Mouse (Mus musculus) testis, adult 2 months (tissue): Measurements from ENCODE around the gene Aunip. TPM values are rescaled to one million over a fixed set of nuclear protein-coding genes. Genes with fewer than 3 reads are reported as not detected.

Experiments used
- H3K27ac ChIP-seq: fragments of 200-500 bp; 2 replicates; pipeline ENCODE4 v1.5.1; 2012; ENCODE audit warnings: low read depth, low read length; ENCODE audit not compliant: control insufficient read depth, insufficient read depth
- H3K27me3 ChIP-seq: fragments of 200-500 bp; 2 replicates; pipeline ENCODE4 v1.6.1; 2012; ENCODE audit warnings: mild to moderate bottlenecking, low read length, moderate library complexity; ENCODE audit not compliant: control insufficient read depth, insufficient read depth
- H3K36me3 ChIP-seq: fragments of 200-500 bp; 2 replicates; pipeline ENCODE4 v1.6.1; 2012; ENCODE audit warnings: mild to moderate bottlenecking, low read length; ENCODE audit not compliant: control insufficient read depth, insufficient read depth
- H3K4me1 ChIP-seq: fragments of 200-500 bp; 2 replicates; pipeline ENCODE4 v1.6.1; 2012; ENCODE audit warnings: low read length; ENCODE audit not compliant: control insufficient read depth, insufficient read depth
- H3K4me3 ChIP-seq: fragments of 200-500 bp; 2 replicates; pipeline ENCODE4 v1.5.1; 2012; ENCODE audit warnings: low read depth, mild to moderate bottlenecking, low read length, moderate library complexity, mixed read lengths; ENCODE audit not compliant: control insufficient read depth
- CTCF ChIP-seq: fragments of 200-500 bp; IDR thresholded peaks from 2 replicates; pipeline ENCODE4 v1.5.1; 2012; ENCODE audit warnings: low read depth, mild to moderate bottlenecking, inconsistent platforms, low read length, moderate library complexity; ENCODE audit not compliant: control insufficient read depth, insufficient read depth, insufficient replicate concordance
- POLR2A ChIP-seq: fragments of 200-500 bp; IDR thresholded peaks from 2 replicates; pipeline ENCODE4 v1.6.1; 2012; ENCODE audit warnings: low read depth, mild to moderate bottlenecking, inconsistent platforms, low read length, moderate library complexity; ENCODE audit not compliant: control insufficient read depth
- polyA plus RNA-seq: library from polyadenylated mRNA; depleted of rRNA; stranded (reverse); fragments of >200 nt; gene quantifications from 2 replicates; pipeline ENCODE4 v1.2.3, GENCODE M21; 2012; rRNA removed

The Aunip gene
- polyA plus RNA-seq: 3.7 and 3.8 TPM in 2 replicates

DNA sequence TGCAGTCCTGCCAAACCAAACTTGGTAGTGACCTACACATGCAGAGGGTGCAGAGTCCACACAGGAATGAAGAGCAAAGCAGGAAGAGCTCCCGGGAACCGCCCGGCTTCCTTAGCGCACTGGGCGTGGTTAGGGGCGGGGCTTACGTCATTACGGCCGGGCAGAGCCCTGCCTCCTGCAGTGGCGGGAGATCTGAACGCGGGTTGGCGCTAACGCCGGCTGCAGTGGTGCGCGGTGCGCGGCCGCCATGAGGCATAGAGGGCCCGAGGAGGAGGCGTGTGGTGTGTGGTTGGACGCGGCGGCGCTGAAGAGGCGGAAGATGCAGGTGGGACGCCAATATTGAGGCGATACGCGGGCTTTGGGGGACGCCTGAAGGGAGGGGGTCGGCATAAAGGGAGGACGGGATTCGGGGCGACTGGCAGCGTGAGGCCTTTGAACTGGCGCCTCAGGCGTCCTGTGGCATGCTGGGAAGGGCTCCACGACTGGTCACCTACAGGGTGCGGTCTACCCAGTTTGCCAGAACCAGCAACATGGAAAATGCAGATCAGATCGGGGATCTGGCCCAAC lies at the start of gene Aunip:
TSS of gene Aunip (plus strand) at position 155 of the 567 bp plus-strand sequence.
- H3K4me1 ChIP-seq: peaks cover 10% of the 10 kb centered on the region
- H3K27ac ChIP-seq: peak within 1 kb of the TSS; percentile 85
- H3K36me3 ChIP-seq: no peaks in the 10 kb centered on the region
- TF ChIP-seq POLR2A (peak; percentile 76), CTCF (no peak)
- H3K27me3 ChIP-seq: no peaks in the 10 kb centered on the region
- peak within 1 kb of the TSS; percentile 99 for H3K4me3 ChIP-seq

DNA sequence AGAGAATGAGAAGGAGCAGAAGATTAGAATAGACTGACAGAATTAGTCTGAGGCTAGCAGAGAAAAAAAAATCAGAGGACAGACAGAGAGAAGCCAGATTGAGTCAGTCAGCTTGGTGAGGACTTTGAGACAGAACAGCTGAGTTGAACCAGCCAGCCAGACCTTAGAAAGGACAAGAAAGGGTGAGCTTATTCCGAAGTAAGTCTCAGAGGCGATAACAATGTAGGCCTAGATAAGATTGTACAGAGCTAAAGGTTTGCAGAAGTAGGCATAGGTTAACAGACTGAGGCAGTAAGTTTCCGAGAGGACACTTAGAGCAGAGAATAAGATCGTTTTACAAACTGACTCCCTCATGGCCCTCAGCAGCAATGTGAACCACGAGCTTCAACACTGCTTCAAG lies 49.5 kb upstream of the Aunip start:
- TF ChIP-seq CTCF: no peak
- TF ChIP-seq POLR2A: no peak
- H3K27ac ChIP-seq: no peak overlapping the region
- H3K4me1 ChIP-seq: no peaks in the 10 kb centered on the region
- H3K4me3 ChIP-seq: no peak overlapping the region
- H3K27me3 ChIP-seq: no peaks in the 10 kb centered on the region
- H3K36me3 ChIP-seq: no peaks in the 10 kb centered on the region

DNA sequence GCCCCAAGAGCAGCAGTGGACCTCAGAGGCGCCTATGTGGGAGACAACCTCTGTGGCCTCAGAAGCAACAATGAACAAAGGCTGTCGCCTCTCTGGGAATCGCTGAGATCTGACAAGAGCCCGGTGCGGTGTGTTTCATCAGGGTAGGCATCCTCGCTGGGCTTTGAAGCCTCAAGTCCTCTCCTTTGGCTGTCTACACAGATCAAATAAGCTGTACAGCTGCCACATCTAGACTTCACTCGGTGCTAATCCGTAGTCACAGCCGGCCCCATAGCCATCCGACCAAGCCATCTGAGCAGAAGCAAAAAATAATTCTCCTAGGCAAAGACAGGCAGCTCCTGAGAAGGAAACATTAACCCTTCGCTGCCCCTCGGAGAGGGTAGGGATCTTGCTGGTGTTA lies 45.0 kb upstream of the Aunip start:
- H3K4me3 ChIP-seq: no peak overlapping the region
- H3K4me1 ChIP-seq: peaks cover 8% of the 10 kb centered on the region
- H3K27ac ChIP-seq: no peak overlapping the region
- H3K36me3 ChIP-seq: no peaks in the 10 kb centered on the region; the same call in 1 of the 2 replicates
- no peaks in the 10 kb centered on the region for H3K27me3 ChIP-seq
- TF ChIP-seq CTCF (no peak), POLR2A (no peak)

DNA sequence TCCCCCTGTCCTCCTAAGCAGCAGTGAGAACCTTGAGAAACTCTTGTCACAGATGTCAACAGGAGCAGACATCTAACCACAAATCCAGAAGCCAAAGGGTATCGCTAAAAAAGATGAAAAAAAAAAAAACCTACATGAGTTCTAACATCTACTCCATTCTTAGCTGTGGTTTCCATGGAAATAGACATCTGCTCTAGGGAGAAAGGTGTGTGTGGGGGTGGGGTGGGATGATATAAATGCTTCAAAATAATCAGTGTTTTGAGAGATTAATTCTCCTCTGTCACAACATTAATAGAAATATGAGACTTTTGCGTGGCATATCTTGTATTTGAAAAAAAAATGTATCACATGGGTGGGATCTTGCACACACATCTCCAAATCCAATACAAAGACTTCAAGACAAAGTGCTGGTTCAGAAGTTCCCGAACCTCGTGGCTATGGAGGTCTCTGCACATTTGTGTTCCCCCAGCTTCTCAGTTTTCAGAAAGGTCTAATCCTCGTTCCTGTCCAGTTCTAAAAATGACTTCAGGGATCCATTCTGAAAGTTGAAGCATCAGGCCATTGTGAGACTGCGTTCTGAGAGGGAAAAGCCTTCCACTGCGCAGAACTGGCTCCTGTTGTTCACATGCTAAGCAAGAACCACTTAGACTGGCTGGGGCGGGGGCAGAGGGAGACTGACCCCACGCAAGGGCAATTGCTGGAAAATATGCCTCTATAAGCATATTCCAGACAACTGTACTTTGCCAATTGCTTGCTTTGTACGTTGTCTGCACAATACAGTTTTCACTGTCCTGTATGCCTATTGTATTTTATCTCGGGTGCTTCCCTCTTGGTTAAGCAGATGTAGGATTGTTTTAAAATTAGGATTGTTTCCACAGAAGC lies 44.2 kb upstream of the Aunip start:
- TF ChIP-seq CTCF: no peak
- TF ChIP-seq POLR2A: no peak
- Histone ChIP-seq H3K4me1 (peaks cover 8% of the 10 kb centered on the region), H3K27me3 (no peaks in the 10 kb centered on the region), H3K36me3 (peaks cover 2% of the 10 kb centered on the region), H3K4me3 (no peak overlapping the region), H3K27ac (no peak overlapping the region)

DNA sequence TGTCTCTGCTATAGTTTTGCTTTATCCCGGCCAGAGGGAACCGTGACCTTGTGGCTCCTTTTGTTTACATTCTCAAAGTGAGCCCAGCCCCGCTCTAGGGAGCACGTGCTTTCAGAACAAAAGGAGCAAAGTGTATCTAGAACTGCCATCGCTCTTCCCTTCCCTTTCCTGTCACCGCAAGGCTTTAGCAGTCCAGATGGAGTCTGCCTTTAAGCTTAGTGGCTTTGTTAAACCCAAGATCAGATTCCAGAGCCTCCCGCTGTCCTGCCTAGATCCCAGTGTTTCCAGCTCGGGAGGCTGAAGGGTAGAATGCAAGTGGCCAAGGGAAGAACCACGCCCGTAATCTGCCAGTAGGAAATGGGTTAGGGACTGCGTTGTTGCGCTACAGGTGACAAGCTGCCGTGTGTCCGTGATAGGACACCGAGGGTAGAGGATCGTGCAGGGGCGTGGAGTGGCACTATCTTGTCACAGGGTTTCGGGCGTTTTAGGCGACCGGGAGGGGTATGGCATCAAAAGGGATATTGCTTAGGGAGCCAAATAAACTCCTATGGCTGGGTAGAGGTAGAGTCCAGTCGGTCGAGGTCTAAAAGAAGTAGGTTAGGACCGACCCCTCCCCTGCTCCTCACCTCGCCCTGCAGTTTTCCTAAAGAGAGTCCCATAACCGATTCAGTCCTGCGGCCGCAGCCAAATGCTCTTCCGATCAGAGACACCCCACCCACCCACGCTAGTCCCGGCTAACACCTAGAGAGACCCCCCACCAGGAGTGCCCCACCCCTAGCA lies 43.2 kb upstream of the Aunip start:
- H3K4me3 ChIP-seq: peak overlapping the region; percentile 91
- H3K27me3 ChIP-seq: no peaks in the 10 kb centered on the region
- peak overlapping the region; percentile 23 for H3K27ac ChIP-seq
- TF ChIP-seq CTCF (no peak), POLR2A (0 out of 2 replicates have a peak, but pooled peaks have one; percentile 21)
- H3K36me3 ChIP-seq: peaks cover 2% of the 10 kb centered on the region
- peaks cover 8% of the 10 kb centered on the region for H3K4me1 ChIP-seq

DNA sequence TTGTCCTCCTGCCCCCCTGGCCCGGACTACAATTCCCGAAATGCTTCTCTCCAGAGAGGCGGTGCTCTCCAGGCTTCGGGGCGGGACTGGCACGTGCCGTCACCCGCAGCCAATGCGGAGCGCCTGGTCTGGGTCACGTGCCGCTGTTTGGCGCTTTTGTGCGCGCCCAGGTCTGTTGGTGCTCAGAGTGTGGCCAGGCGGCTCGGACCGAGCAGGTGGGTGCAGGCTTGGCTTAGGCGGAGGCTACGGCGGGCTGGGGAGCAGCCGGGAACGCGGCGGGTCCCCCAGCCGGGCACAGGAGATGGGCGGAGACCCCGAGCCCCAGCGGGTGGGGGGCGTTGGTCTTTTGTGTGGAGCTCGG lies 42.6 kb upstream of the Aunip start, which contains the start of gene Stmn1:
TSS of gene Stmn1 (plus strand) at position 106 of the 361 bp plus-strand sequence.
- H3K4me1 ChIP-seq: peaks cover 8% of the 10 kb centered on the region
- peak within 1 kb of the TSS; percentile 91 for H3K4me3 ChIP-seq
- H3K36me3 ChIP-seq: peaks cover 2% of the 10 kb centered on the region
- H3K27me3 ChIP-seq: no peaks in the 10 kb centered on the region
- peak within 1 kb of the TSS; percentile 94 for H3K27ac ChIP-seq
- TF ChIP-seq POLR2A (peak; percentile 98), CTCF (no peak)

DNA sequence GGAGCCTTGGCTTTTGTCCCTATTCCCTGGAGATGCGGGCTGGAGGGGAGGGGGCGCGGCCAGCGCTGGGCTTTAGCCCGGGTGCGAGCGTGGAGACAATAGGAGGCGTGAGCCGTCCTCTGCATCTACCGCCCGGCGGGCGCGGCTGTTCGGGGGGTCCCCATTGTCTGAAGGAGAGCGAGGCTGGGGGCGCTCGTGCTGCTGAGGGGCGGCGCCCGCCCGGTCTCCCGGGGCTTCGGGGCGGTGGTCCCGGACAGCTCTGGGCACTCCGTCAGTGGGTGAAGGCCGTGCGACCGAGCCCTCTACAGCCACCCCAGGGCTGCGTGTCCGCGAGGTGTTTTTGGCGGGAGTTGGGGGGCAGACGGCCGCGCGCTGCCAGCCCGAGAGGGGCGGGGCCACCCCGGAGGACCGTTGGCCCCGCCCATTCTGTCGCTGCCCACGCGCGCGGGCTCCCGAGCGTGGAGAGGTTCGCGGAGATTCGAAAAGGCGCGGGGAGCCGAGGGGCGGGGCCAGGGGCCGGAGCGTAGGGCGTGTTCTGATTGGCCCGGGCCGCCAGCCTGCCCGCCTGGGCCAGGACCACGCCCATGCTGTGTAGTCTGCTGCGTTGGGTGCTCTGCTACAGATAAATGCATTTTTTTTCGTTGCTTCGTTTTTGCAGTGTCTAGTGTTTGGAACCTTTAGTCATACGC lies 42.1 kb upstream of the Aunip start:
- Histone ChIP-seq H3K4me3 (peak overlapping the region; percentile 91), H3K27me3 (no peaks in the 10 kb centered on the region), H3K27ac (peak overlapping the region; percentile 94), H3K36me3 (peaks cover 2% of the 10 kb centered on the region), H3K4me1 (peaks cover 8% of the 10 kb centered on the region)
- TF ChIP-seq CTCF (no peak; the same call in 1 of the 2 replicates), POLR2A (peak; percentile 55)
